Mouse (Mus musculus) midbrain, embryonic 14.5 days (tissue): ENCODE measurements around the gene Gm42906. TPM values are rescaled to one million over a fixed set of nuclear protein-coding genes. Genes with fewer than 3 reads are reported as not detected.

Experiments
- ATAC-seq: fragments of 200-750 bp; cut with Nextera tagmentation; 2 replicates; pipeline ENCODE4 v1.8.0; 2017; ENCODE audit warnings: moderate number of reproducible peaks, moderate library complexity; ENCODE audit not compliant: low FRiP score, low TSS enrichment
- DNase-seq: peaks from one replicate; pipeline ENCODE4 v3.0.0-alpha.2; 2015
- H3K27ac ChIP-seq: fragments of 300-500 bp; sonication (generic); replicated peaks from 2 replicates; pipeline ENCODE4 v1.5.1; 2014; ENCODE audit warnings: mild to moderate bottlenecking, low read depth, low read length, moderate library complexity
- H3K27me3 ChIP-seq: fragments of 300-500 bp; sonication (generic); 2 replicates; pipeline ENCODE4 v1.6.1; 2014; ENCODE audit warnings: low read length, control low read depth, mixed read lengths; ENCODE audit not compliant: control insufficient read depth, insufficient read depth
- H3K36me3 ChIP-seq: fragments of 300-500 bp; sonication (generic); 2 replicates; pipeline ENCODE4 v1.6.1; 2014; ENCODE audit warnings: low read length, control low read depth; ENCODE audit not compliant: control insufficient read depth, insufficient read depth
- H3K4me1 ChIP-seq: fragments of 300-500 bp; sonication (generic); 2 replicates; pipeline ENCODE4 v1.6.1; 2014; ENCODE audit warnings: mild to moderate bottlenecking, antibody characterized with exemption, low read length, control low read depth; ENCODE audit not compliant: control insufficient read depth, insufficient read depth
- H3K4me2 ChIP-seq: fragments of 300-500 bp; sonication (generic); 2 replicates; pipeline ENCODE4 v1.6.1; 2014; ENCODE audit warnings: mild to moderate bottlenecking, low read length, moderate library complexity
- H3K4me3 ChIP-seq: fragments of 300-500 bp; sonication (generic); replicated peaks from 2 replicates; pipeline ENCODE4 v1.5.1; 2014; ENCODE audit warnings: low read depth, low read length
- H3K9ac ChIP-seq: fragments of 300-500 bp; sonication (generic); replicated peaks from 2 replicates; pipeline ENCODE4 v1.6.1; 2014; ENCODE audit warnings: mild to moderate bottlenecking, low read length, moderate library complexity
- H3K9me3 ChIP-seq: fragments of 300-500 bp; sonication (generic); 2 replicates; pipeline ENCODE4 v1.6.1; 2016; ENCODE audit warnings: low read length, control low read depth, mixed read lengths; ENCODE audit not compliant: control insufficient read depth
- WGBS: fragments of 180-500 bp; shearing (Covaris S2); extraction: QIAGEN DNeasy Blood & Tissue Kit; methylation state at CpG from one replicate; pipeline ENCODE4 v1.1.7; 2014; 5-methylcytosine and 5-hydroxymethylcytosine counted together
- polyA plus RNA-seq: library from polyadenylated mRNA; unstranded; fragments of >200 nt; fragmentation: Nextera tagmentation; extraction: Ambion mirVana; gene quantifications from 2 replicates; pipeline ENCODE4 v1.2.1, GENCODE M21; 2014

Gene Gm42906
- polyA plus RNA-seq, 1 experiment from 2014 or later, result not detected

GRCm38 (mm10) chr5:151189321-151189720 is 238.6 kb downstream of the Gm42906 start:
- DNase-seq, result no peak
- 42% methylated on average over 3 of the region's 3 CpGs for whole genome bisulfite sequencing
- peak overlapping the region; percentile 95 for H3K4me2 ChIP-seq
- H3K27me3 ChIP-seq, result peaks cover 7% of the 10 kb centered on the region; the same call in 1 of the 2 replicates
- ATAC-seq, result no peak
- H3K4me1 ChIP-seq, result no peaks in the 10 kb centered on the region
- peak overlapping the region; percentile 49; the same call in 1 of the 2 replicates for H3K9ac ChIP-seq
- no peak overlapping the region for H3K27ac ChIP-seq
- peak overlapping the region; percentile 48 for H3K4me3 ChIP-seq
- H3K36me3 ChIP-seq, result no peaks in the 10 kb centered on the region
- no peaks in the 10 kb centered on the region for H3K9me3 ChIP-seq

- no peak overlapping the region for H3K4me2 ChIP-seq
These were observed 239.3 kb downstream of the Gm42906 start for GRCm38 (mm10) chr5:151188659-151189058.

GRCm38 (mm10) chr5:151187336-151187735 is 240.6 kb downstream of the Gm42906 start:
- peaks cover 7% of the 10 kb centered on the region; the same call in 1 of the 2 replicates for H3K27me3 ChIP-seq
- H3K27ac ChIP-seq, result no peak overlapping the region
- ATAC-seq (no peak), DNase-seq (no peak)
- H3K36me3 ChIP-seq, result no peaks in the 10 kb centered on the region
- 85% methylated on average over 11 of the region's 11 CpGs for WGBS
- no peak overlapping the region for H3K4me3 ChIP-seq
- H3K4me1 ChIP-seq, result no peaks in the 10 kb centered on the region
- no peak overlapping the region for H3K9ac ChIP-seq
- H3K4me2 ChIP-seq, result no peak overlapping the region
- H3K9me3 ChIP-seq, result no peaks in the 10 kb centered on the region

More at GRCm38 (mm10) chr5:151188659-151189058, 239.3 kb downstream of the Gm42906 start:
- 87% methylated on average over 6 of the region's 6 CpGs for WGBS
- H3K27me3 ChIP-seq, result peaks cover 7% of the 10 kb centered on the region; the same call in 1 of the 2 replicates
- H3K4me3 ChIP-seq, result no peak overlapping the region
- no peak overlapping the region for H3K9ac ChIP-seq
- no peak for ATAC-seq
- H3K36me3 ChIP-seq, result no peaks in the 10 kb centered on the region
- DNase-seq, result no peak
- H3K9me3 ChIP-seq, result no peaks in the 10 kb centered on the region
- H3K27ac ChIP-seq, result no peak overlapping the region
- H3K4me1 ChIP-seq, result no peaks in the 10 kb centered on the region

GRCm38 (mm10) chr5:151185286-151185856 is 242.6 kb downstream of the Gm42906 start:
- WGBS, result 80% methylated on average over 8 of the region's 8 CpGs
- ATAC-seq, result no peak
- Histone ChIP-seq H3K27me3 (no peaks in the 10 kb centered on the region), H3K4me1 (no peaks in the 10 kb centered on the region), H3K9ac (no peak overlapping the region), H3K27ac (no peak overlapping the region), H3K4me3 (no peak overlapping the region), H3K9me3 (no peaks in the 10 kb centered on the region), H3K4me2 (no peak overlapping the region), H3K36me3 (no peaks in the 10 kb centered on the region)
- no peak for DNase-seq

- Histone ChIP-seq H3K36me3 (no peaks in the 10 kb centered on the region), H3K9ac (no peak overlapping the region), H3K4me3 (no peak overlapping the region), H3K4me2 (no peak overlapping the region), H3K27ac (no peak overlapping the region), H3K4me1 (no peaks in the 10 kb centered on the region), H3K9me3 (no peaks in the 10 kb centered on the region), H3K27me3 (no peaks in the 10 kb centered on the region)
- ATAC-seq, result no peak
- DNase-seq, result no peak
- 92% methylated on average over 11 of the region's 11 CpGs for WGBS
These were observed 244.2 kb downstream of the Gm42906 start for GRCm38 (mm10) chr5:151183656-151184240.

- Histone ChIP-seq H3K4me3 (no peak overlapping the region), H3K4me1 (no peaks in the 10 kb centered on the region), H3K4me2 (no peak overlapping the region), H3K9ac (no peak overlapping the region), H3K27me3 (no peaks in the 10 kb centered on the region), H3K36me3 (no peaks in the 10 kb centered on the region), H3K27ac (no peak overlapping the region), H3K9me3 (no peaks in the 10 kb centered on the region)
- 95% methylated on average over 8 of the region's 8 CpGs for WGBS
- ATAC-seq, result no peak
- no peak for DNase-seq
These were observed 246.7 kb downstream of the Gm42906 start for GRCm38 (mm10) chr5:151181288-151181687.

- Histone ChIP-seq H3K9me3 (no peaks in the 10 kb centered on the region), H3K36me3 (no peaks in the 10 kb centered on the region), H3K9ac (no peak overlapping the region), H3K4me2 (no peak overlapping the region), H3K27ac (no peak overlapping the region), H3K4me3 (no peak overlapping the region), H3K27me3 (no peaks in the 10 kb centered on the region), H3K4me1 (no peaks in the 10 kb centered on the region)
- no peak for DNase-seq
- 93% methylated on average over 9 of the region's 9 CpGs for WGBS
- no peak for ATAC-seq
These were observed 247.7 kb downstream of the Gm42906 start for GRCm38 (mm10) chr5:151180176-151180785.

GRCm38 (mm10) chr5:151177171-151177570 is 250.8 kb downstream of the Gm42906 start:
- Histone ChIP-seq H3K4me2 (no peak overlapping the region), H3K36me3 (no peaks in the 10 kb centered on the region), H3K4me1 (no peaks in the 10 kb centered on the region), H3K27ac (no peak overlapping the region), H3K27me3 (no peaks in the 10 kb centered on the region), H3K9me3 (no peaks in the 10 kb centered on the region), H3K9ac (no peak overlapping the region), H3K4me3 (no peak overlapping the region)
- 91% methylated on average over 3 of the region's 3 CpGs for WGBS
- ATAC-seq (no peak), DNase-seq (no peak)

GRCm38 (mm10) chr5:151175897-151176313 is 252.1 kb downstream of the Gm42906 start:
- no peaks in the 10 kb centered on the region for H3K4me1 ChIP-seq
- no peak overlapping the region for H3K4me2 ChIP-seq
- H3K9ac ChIP-seq, result no peak overlapping the region
- H3K27ac ChIP-seq, result no peak overlapping the region
- ATAC-seq, result no peak
- WGBS, result 79% methylated on average over 4 of the region's 4 CpGs
- H3K4me3 ChIP-seq, result no peak overlapping the region
- no peaks in the 10 kb centered on the region for H3K27me3 ChIP-seq
- no peaks in the 10 kb centered on the region for H3K36me3 ChIP-seq
- no peaks in the 10 kb centered on the region for H3K9me3 ChIP-seq
- DNase-seq, result no peak
